Mouse (Mus musculus) forebrain, embryonic 10.5 days (tissue): ENCODE data around the gene Fyb2. TPM values are rescaled to one million over a fixed set of nuclear protein-coding genes. Genes with fewer than 3 reads are reported as not detected.
"Not testable (repeated sequence)": the region's sequence is repeated elsewhere in the genome, so short reads cannot be mapped to it uniquely, and the experiment has no call there.

Experiments used
- DNase-seq: peaks from one replicate; pipeline ENCODE4 v3.0.0-alpha.2; 2017; ENCODE audit warnings: low spot score; ENCODE audit errors: extremely low spot score
- H3K27ac ChIP-seq: fragments of 300-500 bp; sonication (generic); 2 replicates; pipeline ENCODE4 v1.5.1; 2016; ENCODE audit warnings: mild to moderate bottlenecking
- H3K27me3 ChIP-seq: fragments of 300-500 bp; sonication (generic); 2 replicates; pipeline ENCODE4 v1.6.1; 2016; ENCODE audit warnings: mild to moderate bottlenecking; ENCODE audit not compliant: poor library complexity, severe bottlenecking
- H3K36me3 ChIP-seq: fragments of 300-500 bp; sonication (generic); replicated peaks from 2 replicates; pipeline ENCODE4 v1.6.1; 2016; ENCODE audit warnings: mild to moderate bottlenecking, moderate library complexity
- H3K4me1 ChIP-seq: fragments of 300-500 bp; sonication (generic); 2 replicates; pipeline ENCODE4 v1.6.1; 2016
- H3K4me3 ChIP-seq: fragments of 300-500 bp; sonication (generic); 2 replicates; pipeline ENCODE4 v1.5.1; 2016; ENCODE audit warnings: mild to moderate bottlenecking, moderate library complexity
- H3K9me3 ChIP-seq: fragments of 300-500 bp; sonication (generic); 2 replicates; pipeline ENCODE4 v1.6.1; 2016; ENCODE audit warnings: mild to moderate bottlenecking, moderate library complexity
- WGBS: fragments of 180-500 bp; shearing (Covaris S2); methylation state at CpG from one replicate; pipeline ENCODE4 v1.1.7; 2016; 5-methylcytosine and 5-hydroxymethylcytosine counted together
- polyA plus RNA-seq: library from polyadenylated mRNA; unstranded; fragments of >200 nt; fragmentation: Nextera tagmentation; extraction: Ambion mirVana; gene quantifications from 2 replicates; pipeline ENCODE4 v1.2.1, GENCODE M21; 2016

Fyb2 gene
- polyA plus RNA-seq, 1 experiment from 2014 or later = 0.09 TPM

DNA sequence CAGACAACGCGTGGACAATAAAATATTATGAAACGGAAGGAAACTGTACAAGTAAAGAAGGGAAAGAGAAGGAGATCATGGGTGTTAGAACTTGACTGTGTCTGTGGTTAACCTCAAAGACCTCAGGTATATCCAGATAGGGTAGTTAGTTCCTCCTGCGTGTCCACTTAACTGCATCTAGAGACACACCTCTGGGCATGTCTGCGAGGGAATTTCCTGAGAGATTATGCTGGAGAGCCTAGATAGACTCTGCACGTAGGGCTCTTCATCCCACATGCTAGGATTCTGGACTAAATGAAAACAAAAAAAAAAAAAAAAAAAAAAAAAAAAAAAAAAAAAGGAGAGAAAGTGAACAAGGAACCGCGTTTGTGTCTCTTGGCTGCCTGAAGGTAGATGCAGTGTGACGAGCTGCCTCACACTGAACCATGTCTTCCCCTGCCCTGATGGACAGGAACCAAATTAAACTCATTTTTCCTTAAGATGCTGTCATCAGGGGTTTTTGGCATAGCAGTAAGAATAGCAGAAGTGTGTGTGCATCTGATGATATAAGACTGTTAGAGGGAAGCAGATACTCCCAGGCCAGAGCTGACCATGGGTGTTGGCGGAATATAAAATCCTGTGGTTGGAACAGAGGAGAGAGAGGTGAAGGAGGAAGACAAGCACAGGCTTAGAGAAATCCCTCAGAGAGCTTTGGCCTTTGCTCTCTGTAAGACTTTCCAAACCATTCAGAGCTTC, 80.1 kb downstream of the Fyb2 start:
- no peak overlapping the region for H3K4me3 ChIP-seq
- H3K27me3 ChIP-seq = no peaks in the 10 kb centered on the region
- WGBS = 93% methylated on average over 10 of the region's 10 CpGs
- H3K9me3 ChIP-seq = no peaks in the 10 kb centered on the region
- DNase-seq = no peak
- H3K27ac ChIP-seq = no peak overlapping the region
- peaks cover 7% of the 10 kb centered on the region for H3K4me1 ChIP-seq
- H3K36me3 ChIP-seq = no peaks in the 10 kb centered on the region

DNA sequence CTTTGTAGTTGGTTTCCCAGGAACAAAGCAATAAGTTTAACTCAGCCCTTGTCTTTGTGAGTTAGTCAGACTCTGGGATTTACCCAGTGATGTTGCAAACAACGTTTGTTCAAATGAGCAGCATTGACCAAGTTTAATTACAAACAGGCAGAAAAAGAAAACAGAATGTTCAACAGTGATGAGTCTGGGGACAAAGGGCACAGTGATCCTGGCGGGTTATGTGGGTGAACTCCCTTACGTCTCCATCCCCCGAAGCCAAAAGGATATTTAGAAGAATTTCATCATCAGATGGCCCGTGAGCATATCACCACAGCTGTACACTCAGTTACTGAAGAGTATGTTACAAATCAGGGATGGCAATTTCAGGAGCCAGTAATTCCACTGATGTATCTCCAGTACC, 86.4 kb downstream of the Fyb2 start:
- Histone ChIP-seq H3K36me3 (no peaks in the 10 kb centered on the region), H3K4me1 (no peaks in the 10 kb centered on the region), H3K27me3 (no peaks in the 10 kb centered on the region), H3K27ac (no peak overlapping the region), H3K4me3 (no peak overlapping the region), H3K9me3 (no peaks in the 10 kb centered on the region)
- 69% methylated on average over 5 of the region's 5 CpGs for WGBS
- no peak for DNase-seq

DNA sequence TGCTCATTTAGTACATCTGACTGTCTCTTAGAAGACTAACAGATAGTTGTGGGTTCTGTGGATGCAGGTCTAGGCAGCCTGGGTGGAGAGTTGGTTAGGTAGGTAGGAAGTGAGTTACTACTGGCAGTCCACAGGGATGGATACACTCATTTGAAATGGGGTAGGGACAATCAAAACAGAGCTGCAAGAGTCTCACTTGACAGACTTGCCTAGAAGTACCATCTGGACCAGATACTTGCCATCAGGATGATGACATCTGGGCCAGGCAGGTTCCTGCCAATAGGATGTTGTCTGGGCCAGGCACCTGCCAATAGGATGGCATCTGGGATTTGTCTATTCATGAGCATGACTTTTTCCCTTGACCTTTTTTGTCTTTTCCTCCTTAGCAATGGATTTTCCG, 88.5 kb downstream of the Fyb2 start:
- no peaks in the 10 kb centered on the region for H3K27me3 ChIP-seq
- no peak overlapping the region for H3K4me3 ChIP-seq
- H3K36me3 ChIP-seq = no peaks in the 10 kb centered on the region
- H3K9me3 ChIP-seq = no peaks in the 10 kb centered on the region
- 68% methylated on average over 1 of the region's 1 CpGs for WGBS
- H3K4me1 ChIP-seq = no peaks in the 10 kb centered on the region
- DNase-seq = no peak
- H3K27ac ChIP-seq = no peak overlapping the region

DNA sequence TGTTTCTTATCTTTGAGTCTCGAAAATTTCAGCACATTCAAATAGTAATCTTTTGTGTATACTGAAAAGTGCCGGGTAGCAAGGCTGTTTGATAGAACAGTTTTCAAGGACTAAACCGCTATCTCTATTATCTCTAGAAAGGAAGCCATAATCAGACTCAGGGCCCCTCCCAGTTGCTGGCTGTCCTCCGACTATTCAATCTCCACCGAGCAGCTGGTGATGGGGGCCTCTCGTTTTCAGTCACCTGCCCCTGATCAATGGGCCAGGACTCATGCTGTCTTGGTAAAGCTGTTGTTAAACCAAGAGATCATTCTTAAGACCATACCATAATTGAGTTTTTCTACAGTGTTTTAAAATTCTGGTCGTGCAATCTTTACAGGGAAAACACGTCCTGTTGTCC, 90.9 kb downstream of the Fyb2 start:
- Histone ChIP-seq H3K27ac (no peak overlapping the region), H3K9me3 (no peaks in the 10 kb centered on the region), H3K4me3 (no peak overlapping the region), H3K27me3 (no peaks in the 10 kb centered on the region), H3K36me3 (no peaks in the 10 kb centered on the region), H3K4me1 (no peaks in the 10 kb centered on the region)
- no peak for DNase-seq
- WGBS = 86% methylated on average over 8 of the region's 8 CpGs

DNA sequence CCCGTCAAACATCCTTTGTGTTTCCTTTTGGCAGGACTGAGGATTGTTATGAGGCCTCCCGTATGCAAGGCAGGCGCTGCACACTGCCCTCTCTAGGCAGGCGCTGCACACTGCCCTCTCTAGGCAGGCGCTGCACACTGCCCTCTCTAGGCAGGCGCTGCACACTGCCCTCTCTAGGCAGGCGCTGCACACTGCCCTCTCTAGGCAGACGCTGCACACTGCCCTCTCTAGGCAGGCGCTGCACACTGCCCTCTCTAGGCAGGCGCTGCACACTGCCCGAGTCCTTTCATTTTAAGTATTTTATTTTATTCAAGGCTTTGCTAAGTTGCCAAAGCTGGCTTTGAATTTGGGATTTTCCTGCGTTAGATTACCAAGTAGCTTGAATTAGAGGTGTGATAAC, 91.4 kb downstream of the Fyb2 start:
- not testable (repeated sequence) for H3K36me3 ChIP-seq, H3K27ac ChIP-seq, DNase-seq, H3K27me3 ChIP-seq, H3K4me3 ChIP-seq, H3K9me3 ChIP-seq, H3K4me1 ChIP-seq
- WGBS = 91% methylated on average over 12 of the region's 12 CpGs

DNA sequence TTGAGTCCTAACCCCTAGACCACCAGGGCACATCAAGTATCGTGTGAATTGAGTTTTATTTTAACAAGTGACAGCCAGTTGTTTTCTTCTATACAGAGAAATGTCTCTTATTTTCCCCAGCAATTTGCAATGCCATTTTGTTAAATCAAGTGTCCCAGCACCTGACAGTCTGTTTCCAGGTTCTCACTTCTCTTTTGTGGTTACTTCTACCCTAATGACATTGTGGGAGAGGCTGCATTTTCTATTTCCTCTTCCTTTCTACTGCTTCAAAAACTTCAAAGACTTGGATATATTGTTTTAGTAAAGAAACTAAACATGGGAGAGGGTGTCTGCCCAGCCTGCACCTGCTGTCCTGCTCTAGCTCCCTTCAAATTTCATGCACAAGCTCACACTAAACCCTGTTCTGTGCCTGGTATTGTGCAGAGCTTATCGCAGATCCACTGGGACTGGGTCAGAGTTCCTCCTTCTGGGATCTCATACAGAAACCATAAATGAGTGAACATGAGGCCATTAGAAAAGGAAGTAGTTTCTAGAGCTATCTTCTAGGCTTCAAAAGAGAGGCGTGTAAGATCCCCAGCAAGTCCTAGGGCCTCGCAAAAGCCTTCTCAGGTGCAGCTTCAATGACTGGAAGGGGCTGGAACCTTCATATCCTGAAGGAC, 94.2 kb downstream of the Fyb2 start:
- Histone ChIP-seq H3K9me3 (no peaks in the 10 kb centered on the region), H3K36me3 (no peaks in the 10 kb centered on the region), H3K4me3 (no peak overlapping the region), H3K27me3 (no peaks in the 10 kb centered on the region), H3K27ac (no peak overlapping the region), H3K4me1 (no peaks in the 10 kb centered on the region)
- WGBS = 93% methylated on average over 4 of the region's 4 CpGs
- DNase-seq = no peak

DNA sequence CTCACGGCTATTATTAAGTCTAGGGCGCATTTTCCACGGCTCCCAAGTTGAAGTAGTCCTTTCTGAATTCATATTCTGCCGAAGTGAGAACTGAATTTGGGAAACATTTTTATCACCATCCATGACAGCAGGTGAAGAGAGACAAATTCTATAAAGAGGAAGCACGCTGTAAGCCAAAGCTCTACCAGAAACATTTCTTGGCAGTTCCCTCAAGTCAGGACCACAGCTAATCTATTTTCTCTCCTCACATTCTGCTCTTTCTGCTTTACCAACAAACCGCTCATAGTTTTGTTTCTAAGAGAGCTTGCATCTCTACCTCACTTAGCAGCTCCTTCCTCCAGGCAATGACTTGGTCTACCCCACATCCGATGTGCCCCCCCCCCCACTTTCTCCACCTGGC, 100.5 kb downstream of the Fyb2 start:
- no peak for DNase-seq
- H3K4me3 ChIP-seq = no peak overlapping the region
- no peaks in the 10 kb centered on the region for H3K27me3 ChIP-seq
- no peaks in the 10 kb centered on the region for H3K4me1 ChIP-seq
- no peaks in the 10 kb centered on the region for H3K9me3 ChIP-seq
- H3K36me3 ChIP-seq = no peaks in the 10 kb centered on the region
- WGBS = 92% methylated on average over 7 of the region's 7 CpGs
- no peak overlapping the region for H3K27ac ChIP-seq

DNA sequence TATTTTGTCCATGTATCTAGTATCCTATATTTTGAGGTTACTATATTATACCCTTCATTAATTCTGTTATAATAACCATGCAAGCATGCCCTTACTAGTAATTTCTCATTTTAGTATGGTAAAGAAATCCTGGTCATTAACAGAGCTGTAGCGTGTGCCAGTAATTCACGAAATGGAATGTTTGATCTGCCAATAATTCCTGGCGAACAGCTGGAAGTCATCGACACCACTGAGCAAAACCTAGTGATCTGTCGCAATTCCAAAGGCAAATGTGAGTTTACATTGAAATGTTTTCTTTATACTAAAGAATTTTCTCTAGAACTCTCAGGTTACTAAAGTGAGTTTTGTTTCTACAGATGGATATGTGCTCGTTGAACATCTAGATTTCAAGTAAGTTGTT, 102.2 kb downstream of the Fyb2 start:
- Histone ChIP-seq H3K4me3 (no peak overlapping the region), H3K27ac (no peak overlapping the region), H3K9me3 (no peaks in the 10 kb centered on the region), H3K27me3 (no peaks in the 10 kb centered on the region), H3K4me1 (peaks cover 4% of the 10 kb centered on the region), H3K36me3 (no peaks in the 10 kb centered on the region)
- 88% methylated on average over 6 of the region's 6 CpGs for whole genome bisulfite sequencing
- DNase-seq = no peak

DNA sequence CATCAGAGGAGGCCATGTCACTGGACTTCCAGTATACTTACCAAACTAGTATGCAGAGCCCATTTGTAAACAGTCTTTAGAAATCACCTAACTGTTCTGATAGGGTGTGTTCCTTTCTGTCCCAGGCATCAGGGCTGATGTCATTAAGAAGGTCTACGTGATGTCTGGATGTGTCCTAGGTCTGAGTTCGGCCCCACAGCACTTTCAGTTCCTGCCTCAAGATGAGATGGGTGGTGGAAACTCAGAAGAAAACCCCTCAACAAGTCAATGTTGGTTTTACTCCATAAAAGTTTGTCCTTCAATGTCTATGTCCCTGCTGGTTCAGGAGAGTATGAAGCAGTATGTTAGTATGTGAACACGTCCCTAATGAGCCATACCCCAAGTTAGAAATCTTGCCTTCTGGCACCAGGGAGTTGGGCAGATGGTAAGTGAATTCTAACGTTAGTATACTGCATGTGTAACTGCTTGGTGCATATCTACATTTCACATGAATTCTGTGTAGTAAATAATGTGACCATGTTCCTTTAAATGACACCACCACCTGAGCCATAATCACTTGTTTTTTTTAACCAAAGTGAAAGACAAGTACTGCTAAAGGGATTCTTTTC, 102.9 kb downstream of the Fyb2 start:
- DNase-seq = no peak
- H3K9me3 ChIP-seq = no peaks in the 10 kb centered on the region
- 89% methylated on average over 4 of the region's 4 CpGs for WGBS

DNA sequence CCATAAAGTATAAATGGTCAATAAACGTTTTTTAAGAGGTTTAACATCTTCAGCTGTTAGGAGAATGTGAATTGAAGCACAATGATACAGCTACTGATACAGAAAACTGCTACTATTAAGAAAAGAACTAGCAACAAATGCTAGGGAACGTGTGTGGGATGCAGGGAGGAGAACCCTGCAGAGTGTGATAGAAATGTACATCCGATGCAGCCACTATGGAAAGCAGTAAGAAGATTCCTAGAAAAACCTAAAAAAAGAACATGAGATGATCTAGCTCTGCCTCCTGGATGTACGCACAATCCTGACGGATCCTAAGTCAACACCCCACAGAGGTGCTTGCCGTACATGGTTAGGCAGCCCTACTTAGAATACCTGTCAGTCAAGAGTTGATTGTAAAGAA, 114.0 kb downstream of the Fyb2 start:
- WGBS = 84% methylated on average over 6 of the region's 6 CpGs
- H3K4me3 ChIP-seq = no peak overlapping the region
- H3K27me3 ChIP-seq = no peaks in the 10 kb centered on the region

More for the DNA sequence above, 102.9 kb downstream of the Fyb2 start:
- Histone ChIP-seq H3K4me3 (no peak overlapping the region), H3K27ac (no peak overlapping the region), H3K4me1 (peaks cover 7% of the 10 kb centered on the region), H3K27me3 (no peaks in the 10 kb centered on the region), H3K36me3 (no peaks in the 10 kb centered on the region)

DNA sequence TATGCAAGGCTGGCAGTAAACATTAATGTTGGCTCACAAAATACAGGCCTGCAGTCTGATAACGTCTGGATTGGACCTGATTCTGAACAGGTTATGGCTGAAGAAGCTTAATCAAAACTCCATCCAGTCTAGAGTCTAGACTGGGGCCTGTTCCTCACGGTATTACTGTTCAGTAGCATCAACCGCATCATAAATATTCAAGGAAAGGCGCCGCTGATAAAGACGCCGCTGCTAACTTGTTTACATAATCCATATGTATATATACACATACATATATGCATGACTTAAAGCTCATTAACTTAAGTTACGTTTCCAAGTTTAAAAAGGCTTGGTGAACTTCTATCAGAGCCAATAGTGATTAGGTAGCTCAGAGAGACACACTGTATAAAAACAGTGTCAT, 117.8 kb downstream of the Fyb2 start:
- WGBS = 91% methylated on average over 8 of the region's 8 CpGs
- Histone ChIP-seq H3K9me3 (no peaks in the 10 kb centered on the region), H3K36me3 (no peaks in the 10 kb centered on the region), H3K27ac (no peak overlapping the region), H3K27me3 (no peaks in the 10 kb centered on the region), H3K4me1 (no peaks in the 10 kb centered on the region), H3K4me3 (no peak overlapping the region)
- DNase-seq = no peak

More for the DNA sequence above, 114.0 kb downstream of the Fyb2 start:
- Histone ChIP-seq H3K9me3 (no peaks in the 10 kb centered on the region), H3K4me1 (no peaks in the 10 kb centered on the region), H3K27ac (no peak overlapping the region), H3K36me3 (no peaks in the 10 kb centered on the region)
- DNase-seq = no peak

DNA sequence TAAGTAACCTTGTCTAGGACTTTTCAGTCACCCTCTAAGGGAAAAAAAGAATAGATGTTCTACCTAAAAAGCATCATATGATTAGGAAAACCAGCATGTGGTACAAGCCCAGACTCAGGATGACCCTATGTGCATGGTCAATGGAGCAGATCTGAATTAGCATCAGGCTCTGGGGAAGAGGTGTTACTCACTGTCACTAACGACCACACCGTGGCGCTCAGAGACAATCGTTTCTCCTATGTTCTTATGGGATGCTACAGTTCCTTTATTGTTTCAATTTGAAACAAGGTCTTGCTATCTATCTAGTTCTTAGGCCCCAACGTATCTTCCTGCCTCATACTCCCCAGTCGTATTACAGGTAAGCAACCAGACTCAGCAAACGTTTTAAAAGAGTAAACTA, 119.9 kb downstream of the Fyb2 start:
- no peak overlapping the region for H3K4me3 ChIP-seq
- H3K27ac ChIP-seq = no peak overlapping the region
- WGBS = 55% methylated on average over 7 of the region's 7 CpGs
- H3K4me1 ChIP-seq = no peaks in the 10 kb centered on the region
- no peak for DNase-seq
- H3K27me3 ChIP-seq = no peaks in the 10 kb centered on the region
- H3K9me3 ChIP-seq = no peaks in the 10 kb centered on the region
- H3K36me3 ChIP-seq = no peaks in the 10 kb centered on the region

DNA sequence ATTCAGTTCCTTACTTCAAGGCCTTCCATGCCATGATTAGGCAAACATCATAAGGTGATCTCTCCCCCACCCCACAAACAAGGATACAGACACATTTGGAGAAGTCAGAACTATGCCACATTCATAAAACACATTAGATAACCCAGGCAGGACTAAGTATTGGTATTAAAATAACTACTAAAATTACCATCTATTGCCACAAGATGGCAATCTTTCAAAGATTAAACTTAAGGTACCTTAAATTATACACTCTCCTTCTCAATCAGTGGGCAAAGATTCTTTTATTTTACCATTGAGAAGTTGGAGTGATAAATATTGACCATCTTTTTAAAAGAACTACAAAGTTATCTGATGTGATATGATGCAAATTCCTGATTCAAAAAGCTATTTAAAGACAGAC, 121.0 kb downstream of the Fyb2 start:
- no peaks in the 10 kb centered on the region for H3K27me3 ChIP-seq
- H3K9me3 ChIP-seq = no peaks in the 10 kb centered on the region
- H3K27ac ChIP-seq = no peak overlapping the region
- no peaks in the 10 kb centered on the region for H3K36me3 ChIP-seq
- DNase-seq = no peak
- H3K4me3 ChIP-seq = no peak overlapping the region
- no peaks in the 10 kb centered on the region for H3K4me1 ChIP-seq
